Comparison of ENCODE assay signal across 10 mouse cellular contexts in the genomic region with DNA sequence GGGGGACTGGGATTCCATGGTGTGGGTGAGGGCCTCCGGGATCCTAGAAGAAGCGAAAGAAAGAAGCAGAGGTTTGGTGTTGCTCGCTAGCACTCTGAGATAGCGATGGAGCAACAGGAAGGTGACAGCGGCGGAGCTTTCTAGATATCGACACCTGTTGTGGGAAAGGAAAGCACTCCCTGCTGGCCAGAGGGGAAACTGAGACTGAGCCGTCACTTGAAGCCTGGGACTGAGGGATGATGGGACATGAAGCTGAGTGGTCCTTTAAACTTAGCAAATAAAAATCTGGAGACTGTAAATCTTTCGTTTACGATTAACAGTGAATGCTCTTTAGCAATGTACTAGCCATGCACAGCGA.
DNase-seq lines count a peak whose midpoint lies in the region; ATAC-seq lines count a peak whose summit lies in the region.
"Had no signal": no experiment of that assay in that cellular context is flagged by ENCODE, and none has a peak within 500 bp of the region (broad histone marks: within the 10 kb centered on the region; RNA-seq: fewer than 3 reads in every experiment).

No protein-coding gene starts in this region.

- peaks cover 9% of the 10 kb centered on the region for H3K4me1 ChIP-seq in kidney, embryonic 16.5 days (ENCODE audit: insufficient read depth, low read length)
- H3K4me1 ChIP-seq in embryonic facial prominence, embryonic 11.5 days (ENCODE audit: control insufficient read depth, insufficient read depth, low read length), result no peaks in the 10 kb centered on the region
- peaks cover 18% of the 10 kb centered on the region for H3K4me1 ChIP-seq in limb, embryonic 13.5 days

- H3K36me3 ChIP-seq in kidney, embryonic 16.5 days (ENCODE audit: insufficient read depth, low read length), result no peaks in the 10 kb centered on the region
- H3K36me3 ChIP-seq in embryonic facial prominence, embryonic 11.5 days (replicated peaks; ENCODE audit: control insufficient read depth, insufficient read depth, low read depth, low read length), result no peaks in the 10 kb centered on the region
- no peaks in the 10 kb centered on the region for H3K36me3 ChIP-seq in limb, embryonic 13.5 days
- H3K36me3 ChIP-seq: midbrain, embryonic 13.5 days had no signal

- WGBS in kidney, embryonic 16.5 days, result 27% methylated on average over 11 of the region's 11 CpGs
- whole genome bisulfite sequencing in embryonic facial prominence, embryonic 11.5 days, result 50% methylated on average over 11 of the region's 11 CpGs
- whole genome bisulfite sequencing in limb, embryonic 13.5 days, result 29% methylated on average over 11 of the region's 11 CpGs

- no peak for DNase-seq in kidney, postnatal 10 days
- peak; percentile 78 for DNase-seq in ES-CJ7 (ENCODE audit: low read depth, low spot score)
- no peak for DNase-seq in embryonic facial prominence, embryonic 11.5 days (ENCODE audit: low spot score)
- DNase-seq in cerebellum, adult 9-10 months, result no peak
- no peak for DNase-seq in gastrocnemius, postnatal 4 days (ENCODE audit: low spot score in 2 of 2)
- DNase-seq in gastrocnemius, postnatal 25 days, result no peak
- DNase-seq: cerebellum, adult 11 months had no signal

- no peaks in the 10 kb centered on the region for H3K9me3 ChIP-seq in kidney, embryonic 16.5 days (ENCODE audit: low read length)
- no peaks in the 10 kb centered on the region for H3K9me3 ChIP-seq in embryonic facial prominence, embryonic 11.5 days (replicated peaks; ENCODE audit: control insufficient read depth, low read length)
- H3K9me3 ChIP-seq in limb, embryonic 13.5 days, result no peaks in the 10 kb centered on the region
- H3K9me3 ChIP-seq: midbrain, embryonic 13.5 days had no signal

- no peak overlapping the region for H3K27ac ChIP-seq in kidney, embryonic 16.5 days (ENCODE audit: low read length)
- H3K27ac ChIP-seq in embryonic facial prominence, embryonic 11.5 days (replicated peaks; ENCODE audit: low read depth, low read length), result no peak overlapping the region
- H3K27ac ChIP-seq in limb, embryonic 13.5 days, result peak overlapping the region; percentile 39; the same call in 1 of the 2 replicates
- H3K27ac ChIP-seq: midbrain, embryonic 13.5 days had no signal

- peak overlapping the region; percentile 24 for H3K4me3 ChIP-seq in kidney, embryonic 16.5 days (ENCODE audit: low read length)
- H3K4me3 ChIP-seq in embryonic facial prominence, embryonic 11.5 days (ENCODE audit: low read depth, low read length), result no peak overlapping the region
- H3K4me3 ChIP-seq in limb, embryonic 13.5 days, result peak overlapping the region; percentile 15; the same call in 1 of the 2 replicates
- H3K4me3 ChIP-seq: midbrain, embryonic 13.5 days had no signal

- ATAC-seq in kidney, embryonic 16.5 days (ENCODE audit: low FRiP score, low TSS enrichment), result peak; percentile 58; the same call in 1 of the 2 replicates
- no peak for ATAC-seq in embryonic facial prominence, embryonic 11.5 days (replicated peaks; ENCODE audit: insufficient number of reproducible peaks, low FRiP score, low TSS enrichment, low read depth)
- ATAC-seq in limb, embryonic 13.5 days (ENCODE audit: low FRiP score, low read depth), result peak; percentile 42; the same call in 1 of the 2 replicates

- peak overlapping the region; percentile 50 for H3K9ac ChIP-seq in kidney, embryonic 16.5 days (replicated peaks; ENCODE audit: low read length)
- H3K9ac ChIP-seq in embryonic facial prominence, embryonic 11.5 days (replicated peaks; ENCODE audit: low read length), result peak overlapping the region; percentile 54; the same call in 1 of the 2 replicates
- no peak overlapping the region for H3K9ac ChIP-seq in limb, embryonic 13.5 days

- no peaks in the 10 kb centered on the region for H3K27me3 ChIP-seq in kidney, embryonic 16.5 days (ENCODE audit: insufficient read depth, low read length)
- no peaks in the 10 kb centered on the region for H3K27me3 ChIP-seq in embryonic facial prominence, embryonic 11.5 days (ENCODE audit: control insufficient read depth, insufficient read depth, low read length)
- no peaks in the 10 kb centered on the region for H3K27me3 ChIP-seq in limb, embryonic 13.5 days
- H3K27me3 ChIP-seq: midbrain, embryonic 13.5 days had no signal

- H3K4me2 ChIP-seq in kidney, embryonic 16.5 days (replicated peaks; ENCODE audit: low read depth, low read length), result peak overlapping the region; percentile 45
- H3K4me2 ChIP-seq in embryonic facial prominence, embryonic 11.5 days (ENCODE audit: low read depth, low read length), result peak overlapping the region; percentile 27; the same call in 1 of the 2 replicates
- H3K4me2 ChIP-seq in limb, embryonic 13.5 days (replicated peaks), result peak overlapping the region; percentile 51
